Mouse (Mus musculus) CH12.LX (cell line): ENCODE measurements around the gene Ccl20. TPM values are rescaled to one million over a fixed set of nuclear protein-coding genes. Genes with fewer than 3 reads are reported as not detected.

Experiments used
- DNase-seq: peaks from one replicate; pipeline ENCODE4 v3.0.0-alpha.2; 2013; ENCODE audit errors: extremely low read depth
- H3K27ac ChIP-seq: 2 replicates; pipeline ENCODE4 v1.5.1; 2012; ENCODE audit warnings: low read depth, mild to moderate bottlenecking, control low read depth, moderate library complexity; ENCODE audit not compliant: insufficient read depth
- H3K27me3 ChIP-seq: replicated peaks from 2 replicates; pipeline ENCODE3; 2012; ENCODE audit warnings: inconsistent platforms
- H3K36me3 ChIP-seq, 2 experiments: replicated peaks in 1 of 2; 2 replicates each; pipeline versions ENCODE3 to v1.6.1; 2012; ENCODE audit warnings: inconsistent platforms in 1 of 2, low read length in 1 of 2, mild to moderate bottlenecking in 1 of 2, mixed read lengths in 1 of 2, moderate library complexity in 1 of 2; ENCODE audit not compliant: control insufficient read depth in 1 of 2, insufficient read depth in 1 of 2
- H3K4me1 ChIP-seq, 2 experiments: 2 replicates each; pipeline ENCODE4 v1.6.1; 2012; ENCODE audit warnings: inconsistent platforms in 1 of 2, moderate library complexity in 1 of 2; ENCODE audit not compliant: insufficient read depth in 2 of 2, control insufficient read depth in 1 of 2
- H3K4me2 ChIP-seq: 2 replicates; pipeline ENCODE4 v1.6.1; 2012; ENCODE audit warnings: low read depth, mild to moderate bottlenecking, control low read depth; ENCODE audit not compliant: poor library complexity, insufficient read depth, severe bottlenecking
- H3K4me3 ChIP-seq, 3 experiments: fragments of 150-350 bp in 1 of 3; sonication (generic) in 1 of 3; replicated peaks in 1 of 3; 2 replicates each; pipeline versions ENCODE3 to v1.5.1; 2011 to 2012; ENCODE audit warnings: low read depth in 2 of 3, low read length in 2 of 3, mild to moderate bottlenecking in 2 of 3, moderate library complexity in 2 of 3, control low read depth in 1 of 3, improper control_type of control experiment in 1 of 3, inconsistent platforms in 1 of 3, mixed read lengths in 1 of 3; ENCODE audit not compliant: poor library complexity in 1 of 3
- H3K79me2 ChIP-seq: replicated peaks from 2 replicates; pipeline ENCODE4 v1.6.1; 2012; ENCODE audit warnings: mild to moderate bottlenecking, moderate library complexity; ENCODE audit not compliant: control insufficient read depth, poor library complexity, insufficient read depth, severe bottlenecking; ENCODE audit errors: extremely low read depth
- H3K9ac ChIP-seq: 2 replicates; pipeline ENCODE4 v1.6.1; 2012; ENCODE audit warnings: low read depth, mild to moderate bottlenecking, control low read depth, moderate library complexity; ENCODE audit not compliant: insufficient read depth
- H3K9me3 ChIP-seq: replicated peaks from 2 replicates; pipeline ENCODE3; 2012; ENCODE audit warnings: low read length, inconsistent platforms, mixed read lengths
- CTCF ChIP-seq, 2 experiments: IDR thresholded peaks in 1 of 2; conservative IDR thresholded peaks in 1 of 2; 2 replicates each; pipeline ENCODE4 v1.5.1; 2011 to 2012; ENCODE audit warnings: low read depth in 2 of 2, low read length in 2 of 2, improper control_type of control experiment in 1 of 2, inconsistent platforms in 1 of 2, mild to moderate bottlenecking in 1 of 2, moderate library complexity in 1 of 2
- ELF1 ChIP-seq: IDR thresholded peaks from 2 replicates; pipeline ENCODE4 v1.6.1; 2014; ENCODE audit warnings: low read depth, mild to moderate bottlenecking, inconsistent platforms, low read length, improper control_type of control experiment
- EP300 ChIP-seq: IDR thresholded peaks from 2 replicates; pipeline ENCODE4 v1.6.1; 2011; ENCODE audit warnings: low read length, improper control_type of control experiment
- ETS1 ChIP-seq: conservative IDR thresholded peaks from 2 replicates; pipeline ENCODE4 v1.6.1; 2012; ENCODE audit warnings: low read depth, mild to moderate bottlenecking, inconsistent platforms, low read length, improper control_type of control experiment, moderate library complexity
- HCFC1 ChIP-seq: IDR thresholded peaks from 2 replicates; pipeline ENCODE4 v1.6.1; 2012; ENCODE audit warnings: low read depth, mild to moderate bottlenecking, inconsistent platforms, low read length, improper control_type of control experiment
- IRF4 ChIP-seq: IDR thresholded peaks from 2 replicates; pipeline ENCODE4 v1.6.1; 2014; ENCODE audit warnings: low read depth, mild to moderate bottlenecking, inconsistent platforms, low read length, improper control_type of control experiment
- JUN ChIP-seq: IDR thresholded peaks from 2 replicates; pipeline ENCODE4 v1.6.1; 2011; ENCODE audit warnings: low read depth, mild to moderate bottlenecking, low read length, improper control_type of control experiment, moderate library complexity; ENCODE audit not compliant: insufficient read depth
- KAT2A ChIP-seq: IDR thresholded peaks from 2 replicates; pipeline ENCODE4 v1.6.1; 2012; ENCODE audit warnings: low read length, improper control_type of control experiment, inconsistent platforms; ENCODE audit not compliant: insufficient replicate concordance
- MAFK ChIP-seq: IDR thresholded peaks from 2 replicates; pipeline ENCODE4 v1.6.1; 2011; ENCODE audit warnings: low read length, improper control_type of control experiment; ENCODE audit not compliant: insufficient replicate concordance
- MAX ChIP-seq: IDR thresholded peaks from 2 replicates; pipeline ENCODE4 v1.6.1; 2011; ENCODE audit warnings: low read length, improper control_type of control experiment
- MAZ ChIP-seq: IDR thresholded peaks from 2 replicates; pipeline ENCODE4 v1.6.1; 2012; ENCODE audit warnings: low read depth, mild to moderate bottlenecking, inconsistent platforms, low read length, improper control_type of control experiment, moderate library complexity
- MEF2A ChIP-seq: IDR thresholded peaks from 2 replicates; pipeline ENCODE4 v1.6.1; 2014; ENCODE audit warnings: low read depth, mild to moderate bottlenecking, inconsistent platforms, low read length, improper control_type of control experiment, borderline replicate concordance
- MXI1 ChIP-seq: IDR thresholded peaks from 2 replicates; pipeline ENCODE4 v1.6.1; 2011; ENCODE audit warnings: mild to moderate bottlenecking, low read depth, low read length, improper control_type of control experiment
- MYC ChIP-seq: IDR thresholded peaks from 2 replicates; pipeline ENCODE4 v1.6.1; 2011; ENCODE audit warnings: low read depth, mild to moderate bottlenecking, improper control_type of control experiment, low read length
- NELFE ChIP-seq: IDR thresholded peaks from 2 replicates; pipeline ENCODE4 v1.6.1; 2011; ENCODE audit warnings: low read depth, low read length, improper control_type of control experiment
- PAX5 ChIP-seq: IDR thresholded peaks from 2 replicates; pipeline ENCODE4 v1.6.1; 2012; ENCODE audit warnings: low read length, inconsistent platforms, mixed read lengths
- POLR2A ChIP-seq: IDR thresholded peaks from 2 replicates; pipeline ENCODE4 v1.6.1; 2011; ENCODE audit warnings: low read depth, mild to moderate bottlenecking, improper control_type of control experiment, low read length
- POLR2AphosphoS2 ChIP-seq: IDR thresholded peaks from 2 replicates; pipeline ENCODE4 v1.6.1; 2011; ENCODE audit warnings: low read depth, low read length, improper control_type of control experiment
- SIN3A ChIP-seq: IDR thresholded peaks from 2 replicates; pipeline ENCODE4 v1.6.1; 2012; ENCODE audit warnings: low read length, improper control_type of control experiment, inconsistent platforms
- SMC3 ChIP-seq: IDR thresholded peaks from 2 replicates; pipeline ENCODE4 v1.6.1; 2011; ENCODE audit warnings: low read depth, low read length, improper control_type of control experiment
- TBP ChIP-seq: conservative IDR thresholded peaks from 2 replicates; pipeline ENCODE4 v1.6.1; 2011; ENCODE audit warnings: low read depth, low read length, improper control_type of control experiment
- TCF12 ChIP-seq: IDR thresholded peaks from 2 replicates; pipeline ENCODE4 v1.6.1; 2014; ENCODE audit warnings: low read depth, mild to moderate bottlenecking, inconsistent platforms, low read length, improper control_type of control experiment
- UBTF ChIP-seq: IDR thresholded peaks from 2 replicates; pipeline ENCODE4 v1.6.1; 2012; ENCODE audit warnings: low read depth, mild to moderate bottlenecking, inconsistent platforms, low read length, improper control_type of control experiment, moderate library complexity
- USF2 ChIP-seq: conservative IDR thresholded peaks from 2 replicates; pipeline ENCODE4 v1.6.1; 2011; ENCODE audit warnings: low read depth, low read length, improper control_type of control experiment
- ZC3H11A ChIP-seq: IDR thresholded peaks from 2 replicates; pipeline ENCODE4 v1.6.1; 2012; ENCODE audit warnings: low read depth, mild to moderate bottlenecking, inconsistent platforms, low read length, improper control_type of control experiment
- ZKSCAN1 ChIP-seq: IDR thresholded peaks from 2 replicates; pipeline ENCODE4 v1.6.1; 2012; ENCODE audit warnings: low read depth, inconsistent platforms, low read length, improper control_type of control experiment, borderline replicate concordance
- dilution Hi-C: fragments of 300-500 bp; cut with MboI; formaldehyde crosslinking; loops from 2 replicates; pipeline ENCODE4 v1.14.3; 2020; ENCODE audit warnings: low sequenced_read_pairs; ENCODE audit not compliant: extremely low pct_unique_long_range_greater_than_20kb, extremely low pct_ligation_motif_present
- in situ Hi-C: fragments of 300-500 bp; cut with MboI; formaldehyde crosslinking; loops from 3 replicates; pipeline ENCODE4 v1.14.3; 2019; ENCODE audit warnings: low sequenced_read_pairs, low pct_ligation_motif_present, low pct_unique_long_range_greater_than_20kb, mixed read lengths
- polyA plus RNA-seq: library from polyadenylated mRNA; unstranded; fragments of >175 nt; gene quantifications from 2 replicates; pipeline ENCODE4 v1.2.1, GENCODE M21; 2012; ENCODE audit warnings: low read depth; ENCODE audit not compliant: insufficient read length
- total RNA-seq, 2 experiments: library from RNA; depleted of rRNA; stranded (reverse); fragments of 300-350 nt in 1 of 2; fragments of >200 nt in 1 of 2; gene quantifications; 2 replicates each; pipeline ENCODE4 v1.2.3; 2012 to 2014

Ccl20 gene
- total and polyA plus RNA-seq, 3 experiments = 0.32 to 3.4 TPM; not detected in 1

DNA sequence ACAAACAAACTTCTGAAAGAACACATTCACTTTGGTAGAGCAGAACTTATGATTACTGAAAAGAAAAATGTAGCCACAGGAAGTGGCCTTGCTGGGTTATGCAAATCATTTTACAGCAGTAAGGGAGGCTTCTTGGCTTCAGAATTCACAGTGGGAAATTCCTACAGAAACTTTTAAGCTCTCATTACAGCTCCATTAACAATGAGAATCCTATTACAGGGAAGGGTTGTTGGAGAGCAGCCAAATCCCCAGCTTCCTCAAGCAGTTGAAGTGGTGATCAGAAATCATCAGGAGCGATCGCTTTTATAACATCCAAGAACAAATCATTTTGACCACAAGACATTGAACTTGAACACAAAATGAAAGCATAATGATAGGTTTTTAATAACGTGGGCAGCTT is 14.7 kb upstream of the Ccl20 start:
- H3K4me2 ChIP-seq = peak overlapping the region; percentile 84
- no peaks in the 10 kb centered on the region for H3K79me2 ChIP-seq
- H3K9ac ChIP-seq = no peak overlapping the region
- in situ Hi-C loops = no loop called here
- DNase-seq = peak; percentile 10
- no peak overlapping the region for H3K4me3 ChIP-seq
- TF ChIP-seq PAX5 = no peak
- peak; percentile 47 for TF ChIP-seq ELF1
- no peak for TF ChIP-seq MYC
- peak; percentile 48; the same call in 1 of the 2 replicates for TF ChIP-seq IRF4
- TF ChIP-seq EP300 = peak; percentile 83
- dilution Hi-C loops = no loop called here
- H3K27me3 ChIP-seq = no peaks in the 10 kb centered on the region
- no peaks in the 10 kb centered on the region for H3K9me3 ChIP-seq
- peak overlapping the region; percentile 31; the same call in 1 of the 2 replicates for H3K27ac ChIP-seq
- peaks cover 15 to 17% of the 10 kb centered on the region in 2 experiments for H3K4me1 ChIP-seq
- H3K36me3 ChIP-seq = no peaks in the 10 kb centered on the region

DNA sequence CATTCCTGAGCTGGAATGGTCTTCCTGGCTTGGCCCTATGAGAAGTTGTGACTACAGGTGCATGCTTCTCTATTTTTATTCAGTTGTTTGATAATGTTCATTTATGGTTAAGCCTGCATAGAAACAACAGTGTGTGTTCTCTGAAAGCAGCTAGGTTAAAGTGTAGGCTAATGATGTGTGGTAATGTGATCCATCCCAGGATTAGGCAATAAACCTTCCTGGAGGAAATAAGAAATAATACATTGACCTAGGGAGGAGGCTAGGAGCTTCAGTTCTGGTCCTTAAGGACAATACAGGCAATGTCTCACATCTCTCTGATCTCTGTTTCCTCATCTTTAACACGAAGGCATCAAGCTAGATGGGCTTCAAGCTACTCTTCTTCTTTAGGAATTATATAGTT is 11.1 kb upstream of the Ccl20 start:
- no peak overlapping the region for H3K4me3 ChIP-seq
- dilution Hi-C loops (no loop called here), in situ Hi-C loops (no loop called here)
- no peak for DNase-seq
- no peak overlapping the region for H3K27ac ChIP-seq
- H3K36me3 ChIP-seq = no peaks in the 10 kb centered on the region
- H3K9me3 ChIP-seq = no peaks in the 10 kb centered on the region
- H3K4me1 ChIP-seq = peaks cover 9 to 25% of the 10 kb centered on the region in 2 experiments
- H3K27me3 ChIP-seq = no peaks in the 10 kb centered on the region
- TF ChIP-seq NELFE = no peak
- TF ChIP-seq USF2 = no peak
- TF ChIP-seq TBP = no peak
- no peak for TF ChIP-seq MAFK
- TF ChIP-seq JUN = no peak
- H3K9ac ChIP-seq = no peak overlapping the region
- no peaks in the 10 kb centered on the region for H3K79me2 ChIP-seq
- H3K4me2 ChIP-seq = no peak overlapping the region

DNA sequence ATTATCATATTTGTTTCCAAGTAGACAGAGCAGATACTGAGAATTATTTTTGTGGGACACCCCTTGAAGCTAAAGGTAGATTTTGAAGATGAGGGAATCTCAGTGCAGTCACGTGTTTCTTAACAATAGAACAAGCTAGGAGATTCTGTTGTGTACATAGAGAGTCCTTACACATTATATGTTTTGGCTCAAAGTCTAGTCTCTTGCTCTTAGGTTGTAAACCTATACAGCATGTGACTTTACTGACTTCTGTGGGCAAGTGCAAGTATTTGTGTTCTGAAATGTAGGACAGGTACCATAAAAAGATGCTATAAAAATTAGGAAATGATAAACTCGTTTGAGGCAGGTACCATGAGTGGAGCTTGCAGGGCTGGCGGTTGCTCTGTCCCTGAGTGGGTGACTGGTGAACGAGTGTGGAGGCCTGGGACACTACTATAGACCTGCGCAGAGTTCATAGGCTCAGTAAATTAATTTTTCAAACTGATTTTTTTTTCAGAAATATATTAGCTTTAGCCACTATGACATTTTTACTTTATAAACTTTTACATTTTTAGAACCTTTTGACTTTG is 9.1 kb upstream of the Ccl20 start:
- H3K27me3 ChIP-seq = no peaks in the 10 kb centered on the region
- no peak overlapping the region for H3K4me2 ChIP-seq
- in situ Hi-C loops (no loop called here), dilution Hi-C loops (no loop called here)
- no peak for DNase-seq
- no peaks in the 10 kb centered on the region for H3K79me2 ChIP-seq
- no peak overlapping the region for H3K27ac ChIP-seq
- no peak overlapping the region for H3K9ac ChIP-seq
- peaks cover 11 to 17% of the 10 kb centered on the region in 2 experiments for H3K4me1 ChIP-seq
- TF ChIP-seq ETS1 = no peak
- no peak for TF ChIP-seq SMC3
- no peak for TF ChIP-seq ZKSCAN1
- no peak for TF ChIP-seq ZC3H11A
- TF ChIP-seq CTCF (conservative IDR thresholded peaks at IDR 0.05 in 1 of 2, IDR thresholded peaks at IDR 0.05 in 1 of 2; ENCODE audit: low read depth in 2 of 2, low read length in 2 of 2) = no peak
- no peak for TF ChIP-seq KAT2A
- TF ChIP-seq POLR2AphosphoS2 = no peak
- no peak for TF ChIP-seq USF2
- TF ChIP-seq POLR2A = no peak
- no peak for TF ChIP-seq HCFC1
- TF ChIP-seq EP300 = no peak
- TF ChIP-seq MAX = no peak
- no peak for TF ChIP-seq SIN3A
- TF ChIP-seq MAZ = no peak
- no peak for TF ChIP-seq MXI1
- TF ChIP-seq MEF2A = no peak
- no peak for TF ChIP-seq NELFE
- no peak for TF ChIP-seq JUN
- no peak for TF ChIP-seq UBTF
- TF ChIP-seq TCF12 = no peak
- no peaks in the 10 kb centered on the region for H3K36me3 ChIP-seq
- H3K4me3 ChIP-seq = no peak overlapping the region
- no peaks in the 10 kb centered on the region for H3K9me3 ChIP-seq
